ENCODE assay signal across 9 mouse cellular contexts in the genomic region with DNA sequence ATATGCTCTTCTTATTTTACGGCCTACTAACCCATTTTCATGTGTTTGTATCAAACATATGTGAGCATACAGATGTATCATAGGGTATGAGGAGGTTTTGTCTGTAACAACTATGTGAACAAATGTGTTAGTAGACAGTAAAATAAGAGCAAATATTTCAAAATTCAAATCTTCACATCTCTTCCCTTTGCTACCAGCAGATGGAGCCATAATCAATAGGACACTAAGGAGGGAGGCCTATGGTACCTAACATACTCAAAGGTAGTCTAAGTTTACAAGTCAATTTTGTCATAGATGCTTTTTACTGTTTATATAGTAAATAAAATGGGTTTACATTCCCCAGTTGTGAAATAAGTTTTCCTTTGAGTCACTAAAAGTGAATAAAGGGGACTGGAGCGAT.
DNase-seq lines count a peak whose midpoint lies in the region; ATAC-seq and TF ChIP-seq lines count a peak whose summit lies in the region.
"Had no signal": no experiment of that assay in that cellular context is flagged by ENCODE, and none has a peak within 500 bp of the region (broad histone marks: within the 10 kb centered on the region; RNA-seq: fewer than 3 reads in every experiment).

No protein-coding gene starts in this region.

- ATAC-seq in heart, embryonic 11.5 days (replicated peaks; ENCODE audit: insufficient number of reproducible peaks, low FRiP score, low TSS enrichment), result no peak
- ATAC-seq: forebrain, embryonic 13.5 days had no signal

- intact Hi-C loops in left cerebral cortex, adult 2 months (cut with DNase I), result loop anchor here (1.0 to 2.0 kb wide), 2 partner anchors 263 to 319 kb away; partner anchors contain the start of gene Camk1d
- intact Hi-C loops in left cerebral cortex, postnatal 10 days (cut with DNase I), result loop anchor here (10.0 kb wide), 2 partner anchors 153 to 263 kb away; partner anchors contain the start of gene Camk1d

- H3K27me3 ChIP-seq in heart, embryonic 11.5 days (ENCODE audit: control insufficient read depth, insufficient read depth, low read length), result no peaks in the 10 kb centered on the region
- H3K27me3 ChIP-seq: forebrain, embryonic 13.5 days had no signal

- H3K9ac ChIP-seq in heart, embryonic 11.5 days (ENCODE audit: low read depth, low read length), result no peak overlapping the region
- H3K9ac ChIP-seq: forebrain, embryonic 13.5 days had no signal

- peak; percentile 57 for DNase-seq in cerebellum, adult 9-10 months
- DNase-seq in cerebellum, adult 11 months, result no peak
- DNase-seq in left cerebral cortex, adult 2 months (ENCODE audit: extremely low spot score in 1 of 2, low spot score in 2 of 2), result no peak
- DNase-seq in left cerebral cortex, postnatal 10 days (ENCODE audit: extremely low spot score in 1 of 2, low spot score in 2 of 2), result no peak
- peak; percentile 79 for DNase-seq in NIH3T3 (ENCODE audit: low read depth)
- DNase-seq in lung, postnatal 14 days, result peak; percentile 26
- DNase-seq in left cerebral cortex, adult 11 months (ENCODE audit: low spot score), result no peak

- no peak overlapping the region for H3K4me2 ChIP-seq in heart, embryonic 11.5 days
- H3K4me2 ChIP-seq: forebrain, embryonic 13.5 days had no signal

- no peak overlapping the region for H3K27ac ChIP-seq in left cerebral cortex, adult 2 months
- no peak overlapping the region for H3K27ac ChIP-seq in heart, embryonic 11.5 days (ENCODE audit: low read depth, low read length)
- H3K27ac ChIP-seq: forebrain, embryonic 13.5 days had no signal

- H3K9me3 ChIP-seq in heart, embryonic 11.5 days (replicated peaks; ENCODE audit: control insufficient read depth, low read length), result no peaks in the 10 kb centered on the region
- H3K9me3 ChIP-seq: forebrain, embryonic 13.5 days had no signal

- TF ChIP-seq CTCF in left cerebral cortex, adult 2 months (IDR thresholded peaks at IDR 0.05), result peak; percentile 77

- WGBS in heart, embryonic 11.5 days (ENCODE audit: insufficient replicate concordance), result 96% methylated on average over 2 of the region's 2 CpGs

- H3K4me1 ChIP-seq in heart, embryonic 11.5 days (ENCODE audit: control insufficient read depth, insufficient read depth, low read length), result peaks cover 8% of the 10 kb centered on the region
- H3K4me1 ChIP-seq: forebrain, embryonic 13.5 days had no signal

- no peaks in the 10 kb centered on the region for H3K36me3 ChIP-seq in heart, embryonic 11.5 days (ENCODE audit: control insufficient read depth, insufficient read depth, low read length)

- no peak overlapping the region for H3K4me3 ChIP-seq in left cerebral cortex, adult 2 months
- H3K4me3 ChIP-seq in heart, embryonic 11.5 days (ENCODE audit: low read depth, low read length), result no peak overlapping the region
- H3K4me3 ChIP-seq: forebrain, embryonic 13.5 days had no signal

Comparison
In these comparisons a context has a peak if more than half of its experiments do, and no peak if none do; other contexts are left out.
1. DNase-seq: peak in cerebellum, adult 9-10 months (single experiment), NIH3T3 (single experiment) and lung, postnatal 14 days (single experiment); none in cerebellum, adult 11 months (single experiment), left cerebral cortex, adult 2 months (0 of 2), left cerebral cortex, postnatal 10 days (0 of 2) and left cerebral cortex, adult 11 months (single experiment).